Mouse (Mus musculus) intestine, postnatal 0 days (tissue): ENCODE results near the gene Fez1. TPM values are rescaled to one million over a fixed set of nuclear protein-coding genes. Genes with fewer than 3 reads are reported as not detected.
A peak's percentile ranks its signal among the peaks of the same experiment; 100 is the strongest.

Source experiments
- ATAC-seq: fragments of 200-750 bp; cut with Nextera tagmentation; 2 replicates; pipeline ENCODE4 v1.8.0; 2017; ENCODE audit warnings: mild to moderate bottlenecking, moderate TSS enrichment, moderate library complexity
- H3K27ac ChIP-seq: fragments of 300-500 bp; sonication (generic); 2 replicates; pipeline ENCODE4 v1.5.1; 2014; ENCODE audit warnings: mild to moderate bottlenecking, low read depth, low read length, moderate library complexity
- H3K27me3 ChIP-seq: fragments of 300-500 bp; sonication (generic); replicated peaks from 2 replicates; pipeline ENCODE4 v1.6.1; 2014; ENCODE audit warnings: low read length, mixed read lengths; ENCODE audit not compliant: control insufficient read depth, insufficient read depth
- H3K36me3 ChIP-seq: fragments of 300-500 bp; sonication (generic); 2 replicates; pipeline ENCODE4 v1.6.1; 2014; ENCODE audit warnings: mild to moderate bottlenecking, moderate library complexity; ENCODE audit not compliant: control insufficient read depth, insufficient read depth
- H3K4me1 ChIP-seq: fragments of 300-500 bp; sonication (generic); replicated peaks from 2 replicates; pipeline ENCODE4 v1.6.1; 2014; ENCODE audit warnings: antibody characterized with exemption, low read length, mixed read lengths; ENCODE audit not compliant: control insufficient read depth, insufficient read depth
- H3K4me2 ChIP-seq: fragments of 300-500 bp; sonication (generic); replicated peaks from 2 replicates; pipeline ENCODE4 v1.6.1; 2014; ENCODE audit warnings: low read depth, mild to moderate bottlenecking, moderate library complexity
- H3K4me3 ChIP-seq: fragments of 300-500 bp; sonication (generic); 2 replicates; pipeline ENCODE4 v1.5.1; 2014; ENCODE audit warnings: low read depth, low read length
- H3K9ac ChIP-seq: fragments of 300-500 bp; sonication (generic); 2 replicates; pipeline ENCODE4 v1.6.1; 2014; ENCODE audit warnings: mild to moderate bottlenecking, low read depth, low read length
- H3K9me3 ChIP-seq: fragments of 300-500 bp; sonication (generic); 2 replicates; pipeline ENCODE4 v1.6.1; 2016; ENCODE audit warnings: mixed run types; ENCODE audit not compliant: control insufficient read depth
- CTCF ChIP-seq: sonication (generic); IDR thresholded peaks from 2 replicates; pipeline ENCODE4 v1.5.1; 2016; ENCODE audit warnings: low read depth, mild to moderate bottlenecking, control low read depth, antibody characterized with exemption, moderate library complexity
- WGBS: fragments of 180-500 bp; shearing (Covaris S2); extraction: QIAGEN DNeasy Blood & Tissue Kit; methylation state at CpG from one replicate; pipeline ENCODE4 v1.1.7; 2014; 5-methylcytosine and 5-hydroxymethylcytosine counted together
- polyA plus RNA-seq: library from polyadenylated mRNA; unstranded; fragments of >200 nt; fragmentation: Nextera tagmentation; extraction: Ambion mirVana; gene quantifications from 2 replicates; pipeline ENCODE4 v1.2.1, GENCODE M21; 2015

Fez1 gene
- polyA plus RNA-seq, 1 experiment from 2014 or later = 9.6 TPM

DNA sequence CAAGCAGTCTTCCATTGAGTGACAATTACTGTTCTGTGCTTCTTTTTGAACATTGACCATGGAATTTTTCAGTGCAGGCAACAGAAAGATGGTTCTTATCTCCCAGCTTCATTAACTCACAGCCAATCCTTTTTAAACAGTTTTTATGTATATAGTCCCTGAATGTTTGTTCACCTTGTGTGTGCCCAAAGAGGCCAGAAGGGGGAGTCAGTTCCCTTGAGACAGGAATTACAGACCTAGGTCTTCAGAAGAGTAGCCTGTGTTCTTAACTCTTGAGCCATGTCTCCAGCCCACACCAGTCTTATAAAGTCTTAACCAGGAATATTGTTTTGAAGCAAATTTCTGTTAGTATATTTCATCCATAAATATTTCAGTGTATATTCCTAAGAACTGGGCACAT is 55.1 kb downstream of the Fez1 start:
- H3K9me3 ChIP-seq = no peaks in the 10 kb centered on the region
- H3K4me2 ChIP-seq = no peak overlapping the region
- H3K4me3 ChIP-seq = no peak overlapping the region
- no peaks in the 10 kb centered on the region for H3K27me3 ChIP-seq
- no peak for TF ChIP-seq CTCF
- no peak overlapping the region for H3K9ac ChIP-seq
- ATAC-seq = no peak
- H3K4me1 ChIP-seq = no peaks in the 10 kb centered on the region
- H3K27ac ChIP-seq = no peak overlapping the region
- H3K36me3 ChIP-seq = no peaks in the 10 kb centered on the region

DNA sequence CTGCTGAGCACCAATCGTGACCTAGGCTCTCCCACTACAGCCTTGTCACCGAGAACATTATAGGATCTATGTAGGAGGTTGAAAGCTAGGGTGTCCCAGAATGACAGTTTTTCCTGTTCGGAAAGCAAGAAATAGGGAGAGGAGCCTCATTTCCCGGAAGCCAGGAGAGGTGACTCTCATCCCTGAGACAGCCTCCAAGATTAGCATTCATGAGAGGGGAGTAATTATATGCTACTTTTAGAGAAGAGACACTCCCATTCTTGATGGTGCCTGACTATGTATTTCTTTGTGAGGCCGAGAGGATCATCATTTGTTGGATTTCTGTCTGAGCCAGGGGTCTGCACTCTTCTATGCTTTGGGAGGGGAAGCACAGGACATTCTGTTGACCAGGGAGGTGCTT is 60.0 kb downstream of the Fez1 start:
- Histone ChIP-seq H3K4me1 (no peaks in the 10 kb centered on the region), H3K9me3 (no peaks in the 10 kb centered on the region), H3K36me3 (no peaks in the 10 kb centered on the region), H3K9ac (no peak overlapping the region), H3K27me3 (no peaks in the 10 kb centered on the region), H3K4me2 (no peak overlapping the region), H3K4me3 (no peak overlapping the region), H3K27ac (no peak overlapping the region)
- TF ChIP-seq CTCF = no peak
- no peak for ATAC-seq
- 79% methylated on average over 5 of the region's 5 CpGs for WGBS

DNA sequence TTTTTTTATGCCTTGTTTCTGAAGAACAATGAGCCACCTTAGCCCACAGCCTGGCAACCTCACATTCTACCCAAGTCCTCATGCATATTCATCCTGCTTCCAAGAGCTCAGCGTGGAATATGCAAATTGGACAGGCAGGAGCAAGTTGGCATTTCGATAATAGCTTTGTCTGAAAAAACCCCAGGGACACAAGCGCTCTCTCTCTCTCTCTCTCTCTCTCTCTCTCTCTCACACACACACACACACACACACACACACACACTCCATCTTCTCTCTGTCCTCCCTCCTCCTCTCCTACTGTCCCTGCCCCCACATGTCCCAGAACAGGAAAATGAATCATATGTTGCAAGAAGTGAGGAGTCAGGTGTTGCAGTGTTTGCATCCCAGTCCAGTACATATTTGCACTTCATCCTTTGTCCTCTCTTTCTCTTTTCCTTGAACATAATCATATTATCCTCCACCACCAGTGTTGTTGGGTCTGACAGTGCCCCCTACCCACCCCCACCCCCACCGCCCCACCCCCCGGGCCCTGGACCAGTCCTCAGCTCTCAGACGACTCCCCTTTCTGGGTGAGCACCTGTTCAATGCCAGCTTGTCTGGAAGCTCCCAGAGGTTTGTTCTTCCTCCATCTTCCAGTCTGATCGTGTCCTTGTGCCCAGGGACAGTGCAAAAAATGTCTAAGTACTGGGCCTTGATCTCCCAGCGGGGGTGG is 60.5 kb downstream of the Fez1 start:
- H3K9me3 ChIP-seq = no peaks in the 10 kb centered on the region
- no peak overlapping the region for H3K4me2 ChIP-seq
- WGBS = 50% methylated on average over 8 of the region's 8 CpGs
- no peak for TF ChIP-seq CTCF
- no peaks in the 10 kb centered on the region for H3K27me3 ChIP-seq
- no peak for ATAC-seq
- no peaks in the 10 kb centered on the region for H3K36me3 ChIP-seq
- no peak overlapping the region for H3K9ac ChIP-seq
- H3K4me1 ChIP-seq = no peaks in the 10 kb centered on the region
- H3K27ac ChIP-seq = no peak overlapping the region
- no peak overlapping the region for H3K4me3 ChIP-seq

DNA sequence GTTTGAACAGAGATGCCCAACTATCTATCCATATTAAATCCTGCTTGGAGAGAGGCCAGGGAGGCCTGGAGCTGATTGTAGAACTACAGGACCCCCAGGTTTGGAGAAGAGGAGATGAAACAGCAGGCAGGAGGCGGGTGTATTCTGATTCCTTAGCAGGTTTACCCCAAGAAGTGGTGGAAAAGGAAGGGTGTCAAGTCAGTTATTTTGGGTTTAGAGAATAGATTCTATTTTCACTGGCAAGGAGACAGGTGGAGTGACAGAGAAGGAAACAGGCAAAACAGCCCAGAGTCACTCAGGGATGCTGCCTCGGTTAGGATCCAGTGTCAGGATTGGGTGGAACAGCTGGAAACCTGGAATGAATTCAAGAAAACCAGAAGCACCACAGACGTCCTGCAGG is 61.9 kb downstream of the Fez1 start:
- Histone ChIP-seq H3K27me3 (no peaks in the 10 kb centered on the region), H3K9me3 (no peaks in the 10 kb centered on the region), H3K36me3 (no peaks in the 10 kb centered on the region), H3K9ac (no peak overlapping the region), H3K4me3 (no peak overlapping the region), H3K4me1 (no peaks in the 10 kb centered on the region), H3K4me2 (no peak overlapping the region), H3K27ac (no peak overlapping the region)
- WGBS = 57% methylated on average over 3 of the region's 3 CpGs
- TF ChIP-seq CTCF = no peak
- no peak for ATAC-seq

DNA sequence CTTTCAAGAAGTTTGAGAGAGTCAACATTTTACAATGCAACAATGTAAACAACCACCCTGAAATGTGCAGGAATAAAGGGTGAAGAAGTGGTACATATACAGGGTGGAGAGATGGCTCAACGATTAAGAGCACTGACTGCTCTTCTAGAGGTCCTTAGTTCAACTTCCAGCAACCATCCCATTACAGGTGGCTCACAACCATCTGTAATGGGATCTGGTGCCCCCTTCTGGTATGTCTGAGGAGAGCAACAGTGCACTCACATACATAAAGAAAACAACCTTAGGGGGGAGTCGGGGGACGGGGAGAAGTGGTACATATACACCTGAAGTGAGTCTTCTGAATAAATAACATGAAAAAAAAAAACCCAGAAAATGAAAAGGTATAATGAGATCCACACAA is 63.6 kb downstream of the Fez1 start:
- H3K9me3 ChIP-seq = no peaks in the 10 kb centered on the region
- no peak overlapping the region for H3K4me3 ChIP-seq
- H3K9ac ChIP-seq = no peak overlapping the region
- no peak overlapping the region for H3K27ac ChIP-seq
- 54% methylated on average over 3 of the region's 3 CpGs for WGBS
- peak; percentile 66 for TF ChIP-seq CTCF
- no peaks in the 10 kb centered on the region for H3K27me3 ChIP-seq
- no peak overlapping the region for H3K4me2 ChIP-seq
- ATAC-seq = no peak
- no peaks in the 10 kb centered on the region for H3K4me1 ChIP-seq
- H3K36me3 ChIP-seq = no peaks in the 10 kb centered on the region

DNA sequence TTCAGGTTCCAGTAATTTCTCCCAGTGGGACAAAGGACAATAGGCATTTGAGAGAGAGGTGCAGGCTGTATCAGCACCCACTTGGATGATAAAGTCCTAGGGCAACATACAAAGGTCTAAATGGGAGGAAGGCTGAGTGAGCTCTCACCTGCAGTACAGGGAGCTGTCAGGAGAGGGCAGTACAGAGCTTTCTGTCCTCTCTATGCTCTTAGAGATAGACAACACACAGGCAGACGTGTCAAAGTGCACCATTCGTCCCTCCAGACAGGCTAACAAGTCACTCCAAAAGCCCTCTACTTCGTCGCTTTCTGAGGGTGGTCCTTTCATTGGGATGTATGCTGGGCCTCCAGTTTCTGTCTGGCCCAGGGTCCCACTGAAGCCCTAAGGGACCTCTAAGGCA is 68.9 kb downstream of the Fez1 start:
- ATAC-seq = no peak
- H3K4me2 ChIP-seq = no peak overlapping the region
- H3K27me3 ChIP-seq = no peaks in the 10 kb centered on the region
- no peaks in the 10 kb centered on the region for H3K4me1 ChIP-seq
- no peaks in the 10 kb centered on the region for H3K9me3 ChIP-seq
- H3K9ac ChIP-seq = no peak overlapping the region
- H3K4me3 ChIP-seq = no peak overlapping the region
- no peaks in the 10 kb centered on the region; the same call in 1 of the 2 replicates for H3K36me3 ChIP-seq
- no peak overlapping the region for H3K27ac ChIP-seq
- 33% methylated on average over 4 of the region's 4 CpGs for WGBS
- peak; percentile 77 for TF ChIP-seq CTCF
